Mouse (Mus musculus) bone marrow, adult 2 months (tissue): ENCODE results near the gene Tyrobp.
A peak's percentile ranks its signal among the peaks of the same experiment; 100 is the strongest.

Experiments
- CTCF ChIP-seq: fragments of 200-500 bp; IDR thresholded peaks from 2 replicates; pipeline ENCODE4 v1.5.1; 2011; ENCODE audit warnings: low read length, control low read depth; ENCODE audit not compliant: control insufficient read depth, insufficient read depth
- POLR2A ChIP-seq: fragments of 200-500 bp; IDR thresholded peaks from 2 replicates; pipeline ENCODE4 v1.6.1; 2011; ENCODE audit warnings: low read depth, mild to moderate bottlenecking, control low read depth, low read length, borderline replicate concordance; ENCODE audit not compliant: control insufficient read depth

- TF ChIP-seq POLR2A (peak; percentile 72; the same call in 1 of the 2 replicates), CTCF (no peak)
Observed at GRCm38 (mm10) chr7:30421175-30421889, 7.8 kb downstream of the Tyrobp start, which contains the start of gene Nfkbid.
